Mouse (Mus musculus) adrenal gland, postnatal 10 days (tissue): ENCODE results near the gene Klk1b21. TPM values are rescaled to one million over a fixed set of nuclear protein-coding genes. Genes with fewer than 3 reads are reported as not detected.
"Not testable (repeated sequence)": the region's sequence is repeated elsewhere in the genome, so short reads cannot be mapped to it uniquely, and the experiment has no call there.

Experiments used
- DNase-seq: peaks from one replicate; pipeline ENCODE4 v3.0.0; 2021; ENCODE audit warnings: mixed read lengths
- long read RNA-seq, 2 experiments: library from polyadenylated mRNA; stranded (forward); transcript quantifications; one replicate each; pipeline ENCODE4 v2.0.0; 2021
- total RNA-seq, 2 experiments: library from RNA; stranded (reverse); gene quantifications; 2 replicates each; pipeline ENCODE4 v1.2.3; 2021

The Klk1b21 gene
- not detected for total RNA-seq
- long read RNA-seq, experiment 1: 0 reads
- long read RNA-seq, experiment 2: 0 reads

- DNase-seq: not testable (repeated sequence)
These were observed at the start of gene Klk1b21 for GRCm38 (mm10) chr7:44102028-44102427. Gene Klk1b21, plus strand, starts transcription at chr7:44102328.

- no peak for DNase-seq
These were observed 30.0 kb upstream of the Klk1b21 start for GRCm38 (mm10) chr7:44072117-44072516.

GRCm38 (mm10) chr7:44077703-44078102, 24.4 kb upstream of the Klk1b21 start:
- no peak for DNase-seq

GRCm38 (mm10) chr7:44096111-44096510, 6.0 kb upstream of the Klk1b21 start:
- DNase-seq: no peak

GRCm38 (mm10) chr7:44112373-44112772, 10.2 kb downstream of the Klk1b21 start, which contains the start of gene Klk1b22:
Gene Klk1b22, plus strand, starts transcription at chr7:44112673.
- DNase-seq: no peak

GRCm38 (mm10) chr7:44123445-44123844, 21.3 kb downstream of the Klk1b21 start:
- no peak for DNase-seq

- no peak for DNase-seq
These were observed 34.3 kb downstream of the Klk1b21 start, which contains the start of gene Klk1b16 for GRCm38 (mm10) chr7:44136467-44136866. Gene Klk1b16, plus strand, starts transcription at chr7:44136767.

Other genes starting within 250 kb of the Klk1b21 start
- gene Klk4, start 221.2 kb upstream of the Klk1b21 start, total RNA-seq: under 1 TPM; 0.21 to 0.24 TPM
- not detected for gene Klk15, start 168.6 kb upstream of the Klk1b21 start, total RNA-seq
- not detected for gene Klk1b8, start 151.7 kb upstream of the Klk1b21 start, total RNA-seq
- not detected for gene Klk1b1, start 135.6 kb upstream of the Klk1b21 start, total RNA-seq
- gene Klk1b9, start 126.3 kb upstream of the Klk1b21 start, total RNA-seq: not detected
- not detected for gene Klk1b11, start 106.5 kb upstream of the Klk1b21 start, total RNA-seq
- gene Klk1b26, start 90.2 kb upstream of the Klk1b21 start, total RNA-seq: not detected
- under 1 TPM in 1 of 2 experiments, not detected in 1; 0.30 TPM for gene Klk1b27, start 50.0 kb upstream of the Klk1b21 start, total RNA-seq
- gene Klk1b22, start 10.3 kb downstream of the Klk1b21 start, total RNA-seq: not detected
- not detected for gene Klk1b16, start 34.4 kb downstream of the Klk1b21 start, total RNA-seq
- gene Klk1b24, start 85.9 kb downstream of the Klk1b21 start, total RNA-seq: not detected
- not detected for gene Klk1b3, start 95.9 kb downstream of the Klk1b21 start, total RNA-seq
- gene Klk1b4, start 105.1 kb downstream of the Klk1b21 start, total RNA-seq: not detected
- gene Klk1b5, start 113.6 kb downstream of the Klk1b21 start, total RNA-seq: not detected
- gene Klk1, start 123.0 kb downstream of the Klk1b21 start, total RNA-seq: under 1 TPM in 1 of 2 experiments, not detected in 1; 0.45 TPM
- gene Gm36864, start 133.8 kb downstream of the Klk1b21 start, total RNA-seq: not detected
- under 1 TPM; 0.67 to 0.78 TPM for gene 1700028J19Rik, start 144.4 kb downstream of the Klk1b21 start, total RNA-seq
- gene 2410002F23Rik, start 144.4 kb downstream of the Klk1b21 start, total RNA-seq: 100 to 1,000 TPM in 1 of 2 experiments, 10 to 100 TPM in 1; 92.1 to 104 TPM
- gene Acp4, start 155.1 kb downstream of the Klk1b21 start, total RNA-seq: not detected
- gene Gm15517, start 159.1 kb downstream of the Klk1b21 start, total RNA-seq: not detected
- gene Clec11a, start 204.6 kb downstream of the Klk1b21 start, total RNA-seq: 1 to 10 TPM; 4.2 to 5.4 TPM
- gene Shank1, start 207.9 kb downstream of the Klk1b21 start, total RNA-seq: 1 to 10 TPM; 4.3 to 6.3 TPM